8 mouse cellular contexts compared by ENCODE assay signal in genomic region chr11:63412364-63412991, GRCm38 (mm10).
A peak's percentile ranks its signal among the peaks of the same experiment; 100 is the strongest.
DNase-seq lines count a peak whose midpoint lies in the region; ATAC-seq lines count a peak whose summit lies in the region.

No protein-coding gene starts in this region.

- H3K9me3 ChIP-seq in heart, embryonic 12.5 days (replicated peaks), result no peaks in the 10 kb centered on the region; the same call in 1 of the 2 replicates
- no peaks in the 10 kb centered on the region for H3K9me3 ChIP-seq in hindbrain, embryonic 14.5 days (ENCODE audit: control insufficient read depth, low read length)
- no peaks in the 10 kb centered on the region for H3K9me3 ChIP-seq in midbrain, embryonic 15.5 days

- no peaks in the 10 kb centered on the region for H3K27me3 ChIP-seq in heart, embryonic 12.5 days (replicated peaks)
- no peaks in the 10 kb centered on the region; the same call in 1 of the 2 replicates for H3K27me3 ChIP-seq in hindbrain, embryonic 14.5 days (ENCODE audit: control insufficient read depth, insufficient read depth, low read length)
- no peaks in the 10 kb centered on the region for H3K27me3 ChIP-seq in midbrain, embryonic 15.5 days (replicated peaks)

- ATAC-seq in heart, embryonic 12.5 days (ENCODE audit: insufficient number of reproducible peaks, low FRiP score), result no peak
- ATAC-seq in hindbrain, embryonic 14.5 days (ENCODE audit: low FRiP score), result peak; percentile 24; the same call in 1 of the 2 replicates
- no peak for ATAC-seq in midbrain, embryonic 15.5 days (replicated peaks)

- DNase-seq in heart, adult 18-20 months, result no peak
- no peak for DNase-seq in hindbrain, embryonic 14.5 days (ENCODE audit: low spot score)
- DNase-seq in urinary bladder, adult 2 months (ENCODE audit: low spot score), result no peak
- no peak for DNase-seq in gastrocnemius, postnatal 25 days
- no peak for DNase-seq in cerebellum, adult 11 months

- H3K27ac ChIP-seq in heart, embryonic 12.5 days (ENCODE audit: poor library complexity, severe bottlenecking), result no peak overlapping the region
- no peak overlapping the region for H3K27ac ChIP-seq in brown adipose tissue, adult 24 weeks (replicated peaks; ENCODE audit: low read depth, low read length)
- H3K27ac ChIP-seq in hindbrain, embryonic 14.5 days, result no peak overlapping the region
- no peak overlapping the region for H3K27ac ChIP-seq in midbrain, embryonic 15.5 days

- no peak overlapping the region; the same call in 1 of the 2 replicates for H3K9ac ChIP-seq in heart, embryonic 12.5 days
- H3K9ac ChIP-seq in hindbrain, embryonic 14.5 days, result no peak overlapping the region
- no peak overlapping the region for H3K9ac ChIP-seq in midbrain, embryonic 15.5 days

- peak overlapping the region; percentile 41 for H3K4me3 ChIP-seq in heart, embryonic 12.5 days
- H3K4me3 ChIP-seq in brown adipose tissue, adult 24 weeks (ENCODE audit: insufficient read depth, low read depth, low read length), result peak overlapping the region; percentile 25
- H3K4me3 ChIP-seq in hindbrain, embryonic 14.5 days (replicated peaks; ENCODE audit: low read length), result peak overlapping the region; percentile 21
- peak overlapping the region; percentile 8; the same call in 1 of the 2 replicates for H3K4me3 ChIP-seq in midbrain, embryonic 15.5 days

- H3K4me1 ChIP-seq in heart, embryonic 12.5 days (replicated peaks), result peaks cover 7% of the 10 kb centered on the region; the same call in 1 of the 2 replicates
- H3K4me1 ChIP-seq in brown adipose tissue, adult 24 weeks (ENCODE audit: control insufficient read depth, insufficient read depth, insufficient read length, low read length), result no peaks in the 10 kb centered on the region
- no peaks in the 10 kb centered on the region; the same call in 1 of the 2 replicates for H3K4me1 ChIP-seq in hindbrain, embryonic 14.5 days (replicated peaks; ENCODE audit: control insufficient read depth, insufficient read depth, low read length)
- peaks cover 17% of the 10 kb centered on the region for H3K4me1 ChIP-seq in midbrain, embryonic 15.5 days

- 10% methylated on average over 18 of the region's 18 CpGs for WGBS in heart, embryonic 12.5 days
- 2% methylated on average over 18 of the region's 18 CpGs for WGBS in hindbrain, embryonic 14.5 days
- WGBS in midbrain, embryonic 15.5 days, result 4% methylated on average over 18 of the region's 18 CpGs

- peak overlapping the region; percentile 78 for H3K4me2 ChIP-seq in heart, embryonic 12.5 days
- H3K4me2 ChIP-seq in hindbrain, embryonic 14.5 days (replicated peaks), result peak overlapping the region; percentile 45
- H3K4me2 ChIP-seq in midbrain, embryonic 15.5 days, result peak overlapping the region; percentile 35

- no peaks in the 10 kb centered on the region for H3K36me3 ChIP-seq in heart, embryonic 12.5 days
- H3K36me3 ChIP-seq in hindbrain, embryonic 14.5 days (replicated peaks; ENCODE audit: control insufficient read depth, insufficient read depth), result no peaks in the 10 kb centered on the region
- H3K36me3 ChIP-seq in midbrain, embryonic 15.5 days (replicated peaks), result no peaks in the 10 kb centered on the region
